Mouse (Mus musculus) cortical plate, adult 2 months (tissue): ENCODE measurements around the gene Fbxo3. TPM values are rescaled to one million over a fixed set of nuclear protein-coding genes. Genes with fewer than 3 reads are reported as not detected.
"Not testable (repeated sequence)": the region's sequence is repeated elsewhere in the genome, so short reads cannot be mapped to it uniquely, and the experiment has no call there.

Experiments
- H3K27ac ChIP-seq: fragments of 200-500 bp; 2 replicates; pipeline ENCODE4 v1.5.1; 2012; ENCODE audit warnings: low read length, control low read depth, inconsistent platforms; ENCODE audit not compliant: insufficient read depth
- H3K4me1 ChIP-seq: fragments of 200-500 bp; 2 replicates; pipeline ENCODE4 v1.6.1; 2011; ENCODE audit warnings: low read length; ENCODE audit not compliant: control insufficient read depth, insufficient read depth
- H3K4me3 ChIP-seq: fragments of 200-500 bp; 2 replicates; pipeline ENCODE4 v1.5.1; 2011; ENCODE audit warnings: mild to moderate bottlenecking, low read length, control low read depth; ENCODE audit not compliant: insufficient read depth
- CTCF ChIP-seq: fragments of 200-500 bp; IDR thresholded peaks from 2 replicates; pipeline ENCODE4 v1.5.1; 2011; ENCODE audit warnings: mild to moderate bottlenecking, control low read depth, low read length; ENCODE audit not compliant: insufficient read depth; ENCODE audit errors: extremely low read depth
- POLR2A ChIP-seq: fragments of 200-500 bp; IDR thresholded peaks from 2 replicates; pipeline ENCODE4 v1.6.1; 2011; ENCODE audit warnings: mild to moderate bottlenecking, low read length, control low read depth; ENCODE audit not compliant: insufficient read depth; ENCODE audit errors: extremely low read depth
- polyA plus RNA-seq: library from polyadenylated mRNA; depleted of rRNA; stranded (reverse); fragments of >200 nt; gene quantifications from 2 replicates; pipeline ENCODE4 v1.2.3, GENCODE M21; 2012; rRNA removed

Gene Fbxo3
- polyA plus RNA-seq, 1 experiment = 55.4 TPM

DNA sequence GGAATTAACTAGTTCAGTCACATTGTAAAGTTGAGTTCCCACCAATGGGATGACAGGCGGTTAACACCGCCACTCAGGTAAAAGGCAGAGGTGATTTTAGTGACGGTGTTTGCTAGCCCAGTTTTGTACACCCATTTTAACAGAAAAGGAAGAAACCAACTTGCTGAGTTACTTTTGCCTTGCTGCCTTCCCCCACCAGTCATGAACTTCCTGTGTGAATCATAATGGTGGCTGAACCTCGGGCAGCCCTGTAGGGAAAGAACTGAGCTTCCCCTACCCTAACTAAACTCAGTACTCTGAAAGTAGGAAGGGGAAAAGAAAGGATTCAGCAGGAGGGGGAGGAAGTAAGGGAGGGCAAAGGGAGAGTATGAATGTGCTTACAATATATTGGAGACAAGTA, 82.5 kb downstream of the Fbxo3 start:
- Histone ChIP-seq H3K4me1 (no peaks in the 10 kb centered on the region), H3K4me3 (no peak overlapping the region), H3K27ac (no peak overlapping the region)
- TF ChIP-seq CTCF = no peak
- TF ChIP-seq POLR2A = no peak

DNA sequence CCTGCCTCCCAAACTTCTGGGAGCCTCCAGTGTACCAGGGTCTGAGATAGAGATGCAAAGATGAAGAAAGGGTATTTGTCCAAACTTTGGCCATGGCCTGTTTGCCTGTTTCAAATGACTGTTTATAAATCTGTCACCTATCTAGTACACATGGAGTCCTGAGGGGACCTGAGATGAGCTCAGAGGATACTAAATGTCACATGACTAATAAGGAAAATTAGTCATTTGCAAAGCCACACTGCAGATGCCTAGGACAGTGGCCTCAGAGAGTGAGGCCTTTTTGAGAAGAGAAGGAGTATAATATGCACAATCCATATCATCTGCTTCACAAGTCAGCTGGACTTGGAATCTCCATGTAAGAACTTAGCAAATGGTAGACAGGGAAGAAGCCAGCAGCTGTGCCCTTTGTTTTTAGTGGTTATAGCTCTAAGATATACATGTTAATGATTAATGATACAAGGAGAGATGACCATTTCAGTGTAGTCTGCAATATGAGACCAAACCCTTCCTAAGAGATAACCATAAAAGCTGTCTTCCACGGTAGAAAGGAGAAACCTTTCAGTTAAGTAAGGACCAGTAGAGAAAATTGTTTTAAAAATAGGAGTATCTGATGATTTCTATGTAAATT, 83.8 kb downstream of the Fbxo3 start:
- not testable (repeated sequence) for H3K4me3 ChIP-seq, H3K27ac ChIP-seq, H3K4me1 ChIP-seq

Other genes with a start within 250 kb of the Fbxo3 start
- gene Caprin1, start 230.1 kb upstream of the Fbxo3 start, polyA plus RNA-seq = 143 and 147 TPM in 2 replicates
- gene Lmo2, start 69.7 kb upstream of the Fbxo3 start, polyA plus RNA-seq = 22.7 and 29.2 TPM in 2 replicates
- gene 4931422A03Rik, start 640 bp downstream of the Fbxo3 start, polyA plus RNA-seq = not detected in 2 replicates
- gene Gm10912, start 38.1 kb downstream of the Fbxo3 start, polyA plus RNA-seq = 0.42 and 0.48 TPM in 2 replicates
- not detected in 2 replicates for gene Gm10799, start 40.8 kb downstream of the Fbxo3 start, polyA plus RNA-seq
- 5.9 and 7.6 TPM in 2 replicates for gene Cd59b, start 42.1 kb downstream of the Fbxo3 start, polyA plus RNA-seq
- gene Cd59a, start 68.1 kb downstream of the Fbxo3 start, polyA plus RNA-seq = 11.4 and 14.9 TPM in 2 replicates
- 0.19 TPM in 1 of 2 replicates, not detected in the other for gene A930018P22Rik, start 95.0 kb downstream of the Fbxo3 start, polyA plus RNA-seq